Mouse (Mus musculus) large intestine, adult 2 months (tissue): ENCODE data around the gene Txndc17. TPM values are rescaled to one million over a fixed set of nuclear protein-coding genes. Genes with fewer than 3 reads are reported as not detected.

Source experiments
- DNase-seq: peaks from one replicate; pipeline ENCODE4 v3.0.0-alpha.2; 2012; ENCODE audit warnings: low read depth, low spot score
- WGBS: fragments of 180-500 bp; shearing (Covaris S2); methylation state at CpG from one replicate; pipeline ENCODE4 v1.1.7; 2018; 5-methylcytosine and 5-hydroxymethylcytosine counted together
- polyA plus RNA-seq: library from polyadenylated mRNA; depleted of rRNA; stranded (reverse); fragments of >200 nt; gene quantifications from 2 replicates; pipeline ENCODE4 v1.2.3, GENCODE M21; 2012; rRNA removed

The Txndc17 gene
- polyA plus RNA-seq, 1 experiment, result 159 TPM

- DNase-seq, result no peak
- WGBS, result 75% methylated on average over 5 of the region's 5 CpGs
Measured at GRCm38 (mm10) chr11:72217116-72217515, 9.8 kb downstream of the Txndc17 start.

GRCm38 (mm10) chr11:72221278-72221677 is 13.9 kb downstream of the Txndc17 start:
- 16% methylated on average over 6 of the region's 6 CpGs for WGBS
- DNase-seq, result no peak

- DNase-seq, result no peak
- WGBS, result 80% methylated on average over 4 of the region's 4 CpGs
Measured at GRCm38 (mm10) chr11:72223414-72223813, 16.1 kb downstream of the Txndc17 start.

GRCm38 (mm10) chr11:72224865-72225264 is 17.5 kb downstream of the Txndc17 start:
- no peak for DNase-seq
- 3% methylated on average over 5 of the region's 5 CpGs for WGBS

- 57% methylated on average over 10 of the region's 10 CpGs for WGBS
- no peak for DNase-seq
Measured at GRCm38 (mm10) chr11:72226020-72226791, 18.9 kb downstream of the Txndc17 start.

- 59% methylated on average over 6 of the region's 6 CpGs for WGBS
- DNase-seq, result no peak
Measured at GRCm38 (mm10) chr11:72226901-72227300, 19.6 kb downstream of the Txndc17 start.

- no peak for DNase-seq
- 20% methylated on average over 4 of the region's 4 CpGs for WGBS
Measured at GRCm38 (mm10) chr11:72228513-72228912, 21.2 kb downstream of the Txndc17 start.

GRCm38 (mm10) chr11:72232068-72232467 is 24.7 kb downstream of the Txndc17 start:
- WGBS, result 84% methylated on average over 7 of the region's 7 CpGs
- DNase-seq, result no peak

GRCm38 (mm10) chr11:72232991-72233390 is 25.6 kb downstream of the Txndc17 start:
- DNase-seq, result no peak
- WGBS, result 38% methylated on average over 1 of the region's 1 CpGs

- no peak for DNase-seq
- WGBS, result 65% methylated on average over 5 of the region's 5 CpGs
Measured at GRCm38 (mm10) chr11:72234013-72234412, 26.7 kb downstream of the Txndc17 start.

GRCm38 (mm10) chr11:72240062-72240860 is 32.9 kb downstream of the Txndc17 start:
- DNase-seq, result no peak
- WGBS, result 65% methylated on average over 4 of the region's 4 CpGs

- DNase-seq, result no peak
- WGBS, result 81% methylated on average over 8 of the region's 8 CpGs
Measured at GRCm38 (mm10) chr11:72245196-72245753, 37.9 kb downstream of the Txndc17 start.

GRCm38 (mm10) chr11:72255629-72256028 is 48.3 kb downstream of the Txndc17 start:
- DNase-seq, result no peak
- WGBS, result 47% methylated on average over 4 of the region's 4 CpGs

- WGBS, result 66% methylated on average over 2 of the region's 2 CpGs
- DNase-seq, result no peak
Measured at GRCm38 (mm10) chr11:72256441-72256840, 49.1 kb downstream of the Txndc17 start.

Other genes starting within 250 kb of the Txndc17 start
- 0.07 TPM in 1 of 2 replicates, not detected in the other for gene Aipl1, start 170.0 kb upstream of the Txndc17 start, polyA plus RNA-seq
- gene Pimreg, start 165.5 kb upstream of the Txndc17 start, polyA plus RNA-seq, result 2.4 and 3.7 TPM in 2 replicates
- gene Pitpnm3, start 71.8 kb upstream of the Txndc17 start, polyA plus RNA-seq, result 2.7 and 3.8 TPM in 2 replicates
- 0.06 and 0.16 TPM in 2 replicates for gene Gm43951, start 707 bp upstream of the Txndc17 start, polyA plus RNA-seq
- gene 4933427D14Rik, start 88 bp upstream of the Txndc17 start, polyA plus RNA-seq, result 3.6 and 4.3 TPM in 2 replicates
- 5.4 and 5.5 TPM in 2 replicates for gene Med31, start 8.0 kb downstream of the Txndc17 start, polyA plus RNA-seq
- 0.07 TPM in 1 of 2 replicates, not detected in the other for gene Slc13a5, start 59.7 kb downstream of the Txndc17 start, polyA plus RNA-seq
- 24.7 and 29.9 TPM in 2 replicates for gene Xaf1, start 94.1 kb downstream of the Txndc17 start, polyA plus RNA-seq
- 0.05 TPM in 1 of 2 replicates, not detected in the other for gene Fbxo39, start 106.9 kb downstream of the Txndc17 start, polyA plus RNA-seq
- not detected in 2 replicates for gene Tekt1, start 154.9 kb downstream of the Txndc17 start, polyA plus RNA-seq
- 1.9 and 2.6 TPM in 2 replicates for gene Smtnl2, start 204.2 kb downstream of the Txndc17 start, polyA plus RNA-seq
- gene Ggt6, start 228.0 kb downstream of the Txndc17 start, polyA plus RNA-seq, result 51.0 and 54.3 TPM in 2 replicates
- 34.1 and 39.2 TPM in 2 replicates for gene Mybbp1a, start 233.8 kb downstream of the Txndc17 start, polyA plus RNA-seq